Mouse (Mus musculus) frontal cortex, postnatal 25 days (tissue): ENCODE measurements around the gene Ccnd3.
"Not testable (repeated sequence)": the region's sequence is repeated elsewhere in the genome, so short reads cannot be mapped to it uniquely, and the experiment has no call there.

Experiments
- DNase-seq, 2 experiments: peaks; one replicate each; pipeline ENCODE4 v3.0.0; 2022; ENCODE audit warnings: low spot score in 2 of 2

Gene Ccnd3

GRCm38 (mm10) chr17:47617605-47618307 is 112.9 kb downstream of the Ccnd3 start:
- no peak for DNase-seq

DNA sequence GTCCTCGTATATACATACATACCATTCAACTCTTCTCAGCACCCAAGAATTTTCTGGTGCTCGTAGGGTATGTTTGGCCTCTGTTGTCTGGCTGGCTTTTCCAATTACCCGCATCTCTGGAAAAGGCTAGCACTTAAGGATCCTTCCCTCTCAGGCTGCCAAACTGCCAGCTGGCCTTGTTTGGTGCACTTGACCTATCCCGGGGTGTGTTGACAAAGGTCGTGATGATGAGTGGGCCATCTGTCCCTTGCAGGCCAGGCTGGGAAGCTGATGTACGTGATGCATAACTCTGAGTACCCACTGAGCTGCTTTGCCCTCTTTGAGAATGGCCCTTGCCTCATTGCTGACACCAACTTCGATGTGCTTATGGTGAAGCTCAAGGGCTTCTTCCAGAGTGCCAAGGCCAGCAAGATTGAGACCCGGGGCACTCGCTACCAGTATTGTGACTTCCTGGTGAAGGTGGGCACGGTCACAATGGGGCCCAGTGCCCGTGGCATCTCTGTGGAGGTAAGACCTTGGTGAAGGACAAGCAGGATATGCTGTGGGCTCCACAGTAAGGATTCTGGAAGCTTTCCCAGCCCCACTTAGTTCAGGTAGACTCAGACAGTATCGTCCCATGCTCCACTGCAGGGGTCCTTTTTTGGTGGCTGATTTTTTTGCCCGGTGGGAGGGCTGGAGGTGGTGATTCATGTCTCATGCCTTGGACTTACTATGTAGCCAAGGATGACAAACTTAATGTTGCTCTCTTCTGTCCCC is 113.9 kb downstream of the Ccnd3 start:
- DNase-seq: no peak

DNA sequence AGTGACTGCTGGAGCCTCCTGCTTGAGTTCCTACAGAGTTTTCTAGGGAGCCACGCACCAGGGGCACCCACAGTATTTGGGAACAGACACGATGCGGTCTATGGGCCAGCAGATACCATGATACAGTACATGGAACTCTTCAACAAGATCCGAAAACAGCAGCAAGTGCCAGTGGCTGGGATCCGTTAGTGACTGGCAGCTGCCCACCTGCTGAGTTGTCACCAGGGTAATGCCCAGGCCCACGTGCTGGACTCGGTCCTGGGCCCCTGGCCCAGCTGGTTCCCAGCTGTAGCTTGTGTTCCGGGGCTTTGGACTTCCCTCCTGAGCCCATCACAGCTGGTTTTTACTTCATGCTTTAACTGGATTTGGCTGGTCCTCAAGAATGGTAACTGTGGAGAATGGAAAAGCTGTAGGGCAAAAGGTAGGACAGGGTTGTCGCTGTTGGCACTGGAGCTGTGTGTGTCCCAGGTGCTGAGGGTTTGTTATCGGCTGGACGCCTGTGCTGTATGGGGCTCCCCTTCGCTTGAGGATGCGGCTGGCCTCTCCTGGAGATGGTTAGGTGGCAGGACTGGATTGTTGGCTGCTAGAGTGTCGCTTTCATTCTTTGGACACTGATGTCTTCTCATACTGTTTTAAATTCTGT is 118.2 kb downstream of the Ccnd3 start:
- DNase-seq: no peak

DNA sequence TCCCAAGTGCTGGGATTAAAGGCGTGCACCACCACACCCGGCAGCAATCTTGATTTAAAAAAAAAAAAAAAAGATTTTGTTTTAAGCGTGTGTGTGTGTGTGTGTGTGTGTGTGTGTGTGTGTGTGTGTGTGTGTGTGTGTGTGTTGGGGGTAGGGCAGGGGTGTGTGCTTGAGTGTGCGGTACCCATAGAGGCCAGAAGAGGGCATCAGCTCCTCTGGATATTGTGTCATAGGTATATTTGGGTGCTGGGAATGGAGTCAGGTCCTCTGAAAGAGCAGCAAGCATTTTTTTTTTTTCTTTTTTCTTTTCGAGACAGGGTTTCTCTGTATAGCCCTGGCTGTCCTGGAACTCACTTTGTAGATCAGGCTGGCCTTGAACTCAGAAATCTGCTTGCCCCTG is 119.7 kb downstream of the Ccnd3 start:
- DNase-seq: not testable (repeated sequence)

DNA sequence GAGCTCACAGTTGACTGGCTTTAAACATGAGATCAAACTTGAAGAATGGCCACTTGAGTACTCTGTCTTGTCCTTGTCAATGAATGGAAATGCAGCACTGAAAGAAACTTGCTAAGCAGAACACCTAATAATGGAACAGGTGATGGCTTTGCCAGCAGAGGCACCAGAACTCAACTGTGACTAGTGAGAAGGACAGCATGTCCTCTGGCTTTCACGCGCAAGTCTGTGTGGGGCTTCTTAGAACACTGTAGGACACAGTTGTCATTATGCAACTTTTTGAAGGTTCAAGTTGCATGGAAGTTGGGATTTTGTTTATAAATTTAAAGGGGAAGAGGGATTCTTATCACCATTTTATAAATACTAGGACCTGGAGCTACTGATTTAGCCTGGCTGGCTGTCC is 120.2 kb downstream of the Ccnd3 start:
- no peak for DNase-seq

- no peak for DNase-seq
These were observed 121.2 kb downstream of the Ccnd3 start for GRCm38 (mm10) chr17:47626031-47626430.

GRCm38 (mm10) chr17:47627791-47628190 is 122.9 kb downstream of the Ccnd3 start:
- no peak for DNase-seq

DNA sequence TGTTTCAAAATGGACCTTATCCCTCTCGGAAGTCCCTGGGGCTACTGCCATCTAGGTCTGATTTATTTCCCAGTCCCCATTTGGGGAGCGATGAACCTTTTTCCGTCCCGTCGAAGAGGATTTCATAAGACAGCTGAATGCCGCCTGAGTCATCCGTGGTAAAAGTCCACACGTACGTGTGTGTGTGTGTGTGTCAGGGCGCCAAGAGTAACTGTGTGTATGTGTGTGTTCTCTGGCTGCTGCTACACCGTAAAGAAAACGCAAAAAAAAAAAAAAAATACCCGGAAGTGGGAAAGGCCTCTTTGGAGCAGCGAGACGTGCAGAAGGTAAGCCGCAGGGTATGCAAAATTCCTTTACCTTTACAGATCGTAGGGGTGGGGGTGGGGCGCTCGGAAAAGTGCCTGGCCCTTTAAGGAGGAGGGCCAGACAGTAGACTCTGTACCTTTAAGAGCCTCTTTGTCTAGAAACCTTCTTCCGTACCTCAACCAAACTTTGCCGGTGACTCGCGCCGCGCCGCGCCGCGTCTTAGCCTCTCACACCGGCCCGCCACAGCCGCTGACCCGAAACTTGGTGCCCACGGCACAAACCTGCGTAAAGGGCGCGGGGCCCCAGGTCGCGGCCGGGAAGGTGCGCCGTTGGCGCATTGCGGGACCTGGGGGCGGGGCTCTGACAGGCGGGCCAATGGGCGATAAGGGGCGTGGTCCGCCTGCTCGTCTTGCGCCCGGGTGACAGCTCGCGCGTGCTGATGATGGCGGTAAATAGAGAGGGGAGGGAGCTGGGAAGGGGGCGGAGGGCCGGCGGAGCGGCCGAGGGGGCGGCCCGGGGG is 124.2 kb downstream of the Ccnd3 start:
- DNase-seq: peak; percentile 84 to 85

- DNase-seq: peak in 1 of 2 experiments; percentile 25
These were observed 125.1 kb downstream of the Ccnd3 start for GRCm38 (mm10) chr17:47629717-47630677.

- no peak for DNase-seq
These were observed 125.8 kb downstream of the Ccnd3 start, which contains the start of gene Usp49 for GRCm38 (mm10) chr17:47630678-47631065. TSS of gene Usp49 (plus strand) at chr17:47630690.

DNA sequence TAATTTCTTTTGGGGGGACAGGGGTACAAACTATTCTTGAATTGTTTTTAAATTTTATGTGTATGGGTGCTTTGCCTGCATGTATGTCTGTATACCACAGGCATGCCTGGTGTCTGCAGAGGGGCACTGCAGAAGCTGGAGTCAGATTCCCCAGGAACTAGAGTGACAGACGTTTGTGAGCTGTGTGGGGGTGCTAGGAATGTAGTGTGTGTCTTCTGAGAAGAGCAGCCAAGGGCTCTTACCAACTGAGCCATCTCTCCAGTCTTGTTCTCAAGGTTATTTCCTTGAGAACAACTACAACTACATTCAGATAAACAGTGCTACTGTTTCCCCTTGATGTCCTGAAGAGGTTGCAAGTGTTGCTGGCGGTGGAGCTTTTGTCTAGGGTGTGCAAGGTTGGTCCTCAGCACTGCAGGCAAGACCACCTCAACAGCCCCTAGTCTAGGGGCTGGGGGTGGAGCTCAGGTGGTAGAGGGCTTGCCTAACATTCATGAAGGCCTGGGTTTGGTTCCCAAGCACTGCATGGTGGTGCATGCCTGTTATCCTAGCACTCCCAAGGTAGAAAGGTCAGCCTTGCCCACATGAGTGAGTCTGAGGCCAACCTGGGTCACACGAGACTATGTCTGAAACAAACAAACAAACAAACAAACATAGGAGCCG is 127.5 kb downstream of the Ccnd3 start:
- DNase-seq: no peak

DNA sequence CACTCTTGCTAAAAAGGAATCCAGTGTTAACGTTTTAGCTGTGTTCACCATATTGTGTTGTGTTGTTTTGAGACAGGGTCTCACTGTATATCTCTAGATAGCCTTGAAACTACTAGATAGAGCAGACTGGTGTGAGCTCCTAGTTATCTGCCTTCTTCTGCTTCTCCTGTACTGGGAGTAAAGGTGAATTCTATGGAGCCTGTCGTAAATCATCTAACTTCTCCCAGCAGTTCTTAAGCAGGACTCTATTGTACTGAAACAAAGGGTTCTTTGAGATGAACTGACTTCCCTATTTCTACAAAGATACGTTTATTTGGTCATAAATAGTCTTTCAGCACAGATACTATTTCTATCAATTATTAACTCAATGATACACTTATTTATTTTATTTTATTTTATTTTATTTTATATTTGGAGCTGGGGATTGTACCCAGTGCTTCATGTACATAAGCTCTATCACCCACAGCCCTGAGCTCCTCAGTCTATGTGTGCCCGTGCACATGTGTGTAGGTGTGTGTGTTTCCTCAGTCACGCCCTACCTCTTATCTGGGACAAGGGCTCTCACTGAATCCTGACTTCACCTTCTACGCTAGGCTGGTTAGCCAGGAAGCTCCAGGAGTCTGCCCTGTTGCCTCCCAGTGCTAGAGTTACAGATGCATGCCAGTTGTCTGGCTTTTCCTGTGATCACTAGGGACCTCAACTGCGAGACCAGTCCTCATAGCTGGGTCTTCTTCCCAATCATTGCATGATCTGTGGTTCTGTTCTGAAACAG is 129.3 kb downstream of the Ccnd3 start:
- no peak for DNase-seq

DNA sequence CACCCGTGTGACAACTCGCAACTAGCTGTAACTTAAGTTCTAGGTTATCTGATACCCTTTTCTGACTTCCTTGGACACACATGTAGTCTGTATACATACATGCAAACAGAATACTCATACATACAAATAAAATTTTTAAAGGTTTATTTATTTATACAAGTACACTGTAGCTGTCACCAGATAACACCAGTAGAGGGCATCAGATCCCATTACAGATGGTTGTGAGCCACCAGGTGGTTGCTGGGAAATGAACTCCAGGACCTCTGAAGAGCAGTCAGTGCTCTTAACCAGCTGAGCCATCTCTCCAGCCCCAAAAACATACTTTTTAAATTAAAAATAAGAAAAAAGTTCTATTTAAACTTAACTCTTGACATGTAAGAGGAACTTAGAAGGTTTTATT is 138.1 kb downstream of the Ccnd3 start:
- DNase-seq: no peak

DNA sequence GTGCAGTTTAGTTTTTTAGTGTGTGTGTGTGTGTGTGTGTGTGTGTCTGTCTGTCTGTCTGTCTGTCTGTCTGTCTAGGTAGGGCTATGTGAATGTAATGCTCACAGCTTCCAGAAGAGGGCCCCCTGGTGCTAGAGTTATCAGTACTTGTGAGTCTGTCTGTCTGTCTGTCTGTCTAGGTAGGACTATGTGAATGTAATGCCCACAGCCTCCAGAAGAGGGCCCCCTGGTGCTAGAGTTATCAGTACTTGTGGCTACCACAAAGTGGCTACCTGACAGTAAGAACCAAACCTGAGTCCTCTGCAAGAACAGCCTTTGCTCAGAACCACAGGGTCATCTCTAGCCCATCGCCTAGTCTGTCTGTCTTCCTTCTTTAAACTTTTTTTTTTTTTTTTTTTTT is 141.8 kb downstream of the Ccnd3 start:
- DNase-seq: peak; percentile 23 to 32

GRCm38 (mm10) chr17:47648966-47649365 is 144.1 kb downstream of the Ccnd3 start:
- DNase-seq: no peak
